Mouse (Mus musculus) liver, embryonic 16.5 days (tissue): ENCODE data around the gene Sema3d. TPM values are rescaled to one million over a fixed set of nuclear protein-coding genes. Genes with fewer than 3 reads are reported as not detected.

ENCODE experiments used
- ATAC-seq: fragments of 200-750 bp; cut with Nextera tagmentation; 2 replicates; pipeline ENCODE4 v1.8.0; 2017; ENCODE audit warnings: low read depth, mild to moderate bottlenecking, moderate number of reproducible peaks, moderate library complexity
- H3K27ac ChIP-seq: fragments of 300-500 bp; sonication (generic); 2 replicates; pipeline ENCODE4 v1.5.1; 2014; ENCODE audit warnings: mild to moderate bottlenecking, low read length
- H3K27me3 ChIP-seq: fragments of 300-500 bp; sonication (generic); 2 replicates; pipeline ENCODE4 v1.6.1; 2014; ENCODE audit warnings: low read depth, low read length, mixed read lengths; ENCODE audit not compliant: control insufficient read depth, insufficient read depth
- H3K36me3 ChIP-seq: fragments of 300-500 bp; sonication (generic); 2 replicates; pipeline ENCODE4 v1.6.1; 2014; ENCODE audit warnings: mild to moderate bottlenecking; ENCODE audit not compliant: control insufficient read depth, insufficient read depth
- H3K4me1 ChIP-seq: fragments of 300-500 bp; sonication (generic); 2 replicates; pipeline ENCODE4 v1.6.1; 2014; ENCODE audit warnings: low read depth, low read length, mixed read lengths; ENCODE audit not compliant: control insufficient read depth
- H3K4me2 ChIP-seq: fragments of 300-500 bp; sonication (generic); 2 replicates; pipeline ENCODE4 v1.6.1; 2014; ENCODE audit warnings: low read depth, low read length, mixed read lengths
- H3K4me3 ChIP-seq: fragments of 300-500 bp; sonication (generic); 2 replicates; pipeline ENCODE4 v1.5.1; 2014; ENCODE audit warnings: low read depth, mild to moderate bottlenecking, low read length
- H3K9ac ChIP-seq: fragments of 300-500 bp; sonication (generic); 2 replicates; pipeline ENCODE4 v1.6.1; 2014; ENCODE audit warnings: low read depth, low read length
- H3K9me3 ChIP-seq: fragments of 300-500 bp; sonication (generic); replicated peaks from 2 replicates; pipeline ENCODE4 v1.6.1; 2016; ENCODE audit warnings: low read length; ENCODE audit not compliant: control insufficient read depth
- WGBS: fragments of 180-500 bp; shearing (Covaris S2); extraction: QIAGEN DNeasy Blood & Tissue Kit; methylation state at CpG from one replicate; pipeline ENCODE4 v1.1.7; 2014; ENCODE audit not compliant: insufficient replicate concordance; 5-methylcytosine and 5-hydroxymethylcytosine counted together
- polyA plus RNA-seq: library from polyadenylated mRNA; unstranded; fragments of >200 nt; fragmentation: Nextera tagmentation; extraction: Ambion mirVana; gene quantifications from 2 replicates; pipeline ENCODE4 v1.2.1, GENCODE M21; 2015

Sema3d gene
- polyA plus RNA-seq, 1 experiment from 2014 or later = 1.4 TPM

DNA sequence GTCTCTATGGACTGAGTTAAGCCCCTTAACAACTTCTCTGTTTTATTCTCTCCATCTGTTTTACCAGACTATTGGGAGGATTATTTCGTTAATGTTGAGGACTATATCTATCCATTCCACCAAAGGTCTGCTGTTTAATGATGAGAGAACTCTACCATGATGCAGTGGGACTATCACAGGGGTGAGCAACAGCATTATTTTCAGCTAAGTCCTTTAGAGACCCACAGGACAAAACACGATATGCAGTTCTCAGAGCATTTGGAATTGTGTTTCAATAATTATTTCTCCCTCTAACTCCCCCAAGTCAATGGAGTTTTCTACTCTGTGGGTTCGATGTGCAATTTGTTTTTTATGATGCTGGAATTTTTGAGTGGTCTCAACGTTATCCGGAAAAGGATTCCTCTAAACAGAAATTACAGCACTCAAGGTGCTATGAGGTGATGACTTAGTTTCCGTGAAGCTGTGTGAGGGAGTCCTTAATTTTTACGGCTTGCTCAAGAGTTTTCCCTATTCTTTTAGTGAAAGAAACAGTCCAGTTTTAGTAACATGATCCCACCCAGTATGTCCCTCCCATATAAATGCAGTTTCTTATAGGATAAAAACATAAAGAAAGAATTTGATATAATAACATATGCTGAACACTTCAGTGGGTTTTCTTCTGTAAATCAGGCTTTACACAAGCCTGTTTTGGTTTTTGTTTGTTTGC, 254.7 kb downstream of the Sema3d start:
- no peak for ATAC-seq
- H3K4me2 ChIP-seq = no peak overlapping the region
- H3K4me1 ChIP-seq = no peaks in the 10 kb centered on the region
- WGBS = 67% methylated on average over 7 of the region's 7 CpGs
- H3K9ac ChIP-seq = no peak overlapping the region
- H3K27me3 ChIP-seq = no peaks in the 10 kb centered on the region
- H3K9me3 ChIP-seq = no peaks in the 10 kb centered on the region
- no peak overlapping the region for H3K4me3 ChIP-seq
- H3K27ac ChIP-seq = no peak overlapping the region
- H3K36me3 ChIP-seq = no peaks in the 10 kb centered on the region
